Mouse (Mus musculus): ENCODE measurements around the gene Mettl26.
A peak's percentile ranks its signal among the peaks of the same experiment; 100 is the strongest.

The Mettl26 gene

DNA sequence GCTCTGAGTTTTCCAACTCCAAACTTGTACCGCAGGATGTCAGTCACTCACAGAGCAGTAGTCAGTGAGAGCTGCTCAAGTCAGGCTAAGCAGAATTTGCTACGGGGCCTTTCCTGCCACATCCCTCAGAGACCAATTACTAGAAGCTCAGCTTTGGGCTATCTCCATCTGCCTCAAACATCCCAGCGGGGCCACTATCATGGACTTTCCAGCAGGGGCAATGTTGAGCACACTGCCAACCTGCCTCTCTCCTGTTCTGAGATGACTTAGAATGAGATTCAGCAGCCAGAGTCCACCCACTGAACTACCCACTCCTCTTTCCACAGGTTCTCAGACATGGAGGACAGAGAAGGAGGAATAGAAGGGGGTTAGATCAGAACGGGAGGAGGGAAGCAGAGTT is 10.8 kb downstream of the Mettl26 start:
- DNase-seq (ENCODE audit: low read depth): peak; percentile 58

DNA sequence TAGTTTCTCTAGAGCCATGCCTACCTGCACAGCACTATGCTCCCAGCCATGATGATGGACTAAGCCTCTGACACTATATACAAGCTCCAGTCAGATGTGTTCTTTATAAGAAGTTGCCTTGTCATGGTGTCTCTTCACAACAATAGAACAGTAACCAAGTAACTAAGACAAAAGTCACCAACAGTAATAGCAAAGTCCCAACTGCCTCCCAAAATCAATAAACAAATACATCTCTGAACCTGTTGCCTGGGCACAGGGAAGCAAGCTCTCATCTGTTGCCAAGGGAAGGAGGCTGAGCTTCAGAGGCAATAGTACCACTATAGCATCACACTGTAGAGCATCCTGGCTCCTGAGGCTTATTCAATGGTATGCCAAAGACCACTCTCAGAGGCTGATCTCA is 11.9 kb downstream of the Mettl26 start:
- DNase-seq (ENCODE audit: low read depth): no peak

DNA sequence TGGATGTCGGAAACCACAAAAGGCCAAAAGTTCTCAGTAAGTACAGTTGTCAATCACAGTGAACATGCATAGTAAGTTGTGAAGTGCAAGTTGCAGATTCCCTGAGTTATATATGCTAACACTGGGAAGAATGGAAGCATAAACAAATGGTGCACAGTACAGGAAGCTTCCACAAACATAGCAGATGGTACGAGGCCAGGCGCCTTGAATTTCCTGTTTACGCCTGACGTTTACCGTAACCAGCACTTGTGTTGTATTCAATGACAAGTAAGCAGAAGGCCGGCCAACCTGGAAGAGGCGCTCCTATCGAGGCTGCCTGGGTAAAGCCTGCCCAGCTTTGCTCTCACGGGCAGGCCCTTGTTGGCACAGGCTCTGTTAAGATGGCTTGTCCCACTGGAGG is 12.6 kb downstream of the Mettl26 start:
- DNase-seq (ENCODE audit: low read depth): no peak

DNA sequence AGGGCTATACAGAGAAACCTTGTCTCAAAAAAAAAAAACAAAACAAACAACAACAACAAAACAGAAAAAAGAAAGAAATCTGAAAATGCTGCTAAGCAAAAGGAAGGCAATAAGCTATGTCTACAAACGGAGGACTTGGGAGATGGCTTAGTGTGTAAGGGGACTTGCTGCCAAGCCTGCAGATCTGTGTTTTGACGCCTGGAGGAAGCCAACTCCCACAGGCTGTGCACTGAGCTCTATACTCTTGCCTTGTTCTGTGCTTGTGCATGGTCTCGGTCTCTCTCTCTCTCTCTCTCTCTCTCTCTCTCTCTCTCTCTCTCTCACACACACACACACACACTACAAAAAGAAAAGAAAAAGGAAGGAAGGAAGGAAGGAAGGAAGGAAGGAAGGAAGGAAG is 14.0 kb downstream of the Mettl26 start:
- no peak for DNase-seq (ENCODE audit: low read depth)

DNA sequence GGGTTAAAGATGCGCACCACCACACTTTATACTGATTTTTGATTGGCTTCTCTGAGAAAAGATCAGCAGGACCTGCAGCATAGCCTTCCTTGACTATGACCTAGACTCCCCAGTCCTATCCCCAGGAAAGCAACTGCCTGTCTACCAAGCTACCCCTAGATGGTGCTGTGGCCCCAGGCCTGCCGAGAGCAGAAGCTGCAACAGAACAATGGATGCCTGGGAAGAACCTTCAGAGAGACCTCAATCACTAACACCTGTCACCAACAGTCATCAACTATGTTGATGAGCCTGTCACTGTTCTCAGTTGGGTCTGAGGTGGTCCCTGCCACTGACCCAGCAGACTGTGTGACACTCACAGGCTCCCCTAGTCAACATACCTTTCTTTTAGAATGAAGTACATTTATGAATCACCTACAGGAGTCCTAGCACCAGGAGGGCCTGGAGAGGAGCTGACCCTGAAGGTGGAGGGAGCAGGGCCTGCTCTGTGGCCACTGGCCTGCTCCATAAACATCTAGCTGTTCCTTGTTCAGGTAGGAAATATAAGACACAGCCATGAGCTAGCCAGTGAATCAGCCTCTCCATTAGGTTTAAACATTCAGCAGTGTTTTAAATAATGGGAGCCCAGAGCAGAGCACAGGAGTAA is 19.2 kb downstream of the Mettl26 start:
- peak; percentile 85 for DNase-seq (ENCODE audit: low read depth)

DNA sequence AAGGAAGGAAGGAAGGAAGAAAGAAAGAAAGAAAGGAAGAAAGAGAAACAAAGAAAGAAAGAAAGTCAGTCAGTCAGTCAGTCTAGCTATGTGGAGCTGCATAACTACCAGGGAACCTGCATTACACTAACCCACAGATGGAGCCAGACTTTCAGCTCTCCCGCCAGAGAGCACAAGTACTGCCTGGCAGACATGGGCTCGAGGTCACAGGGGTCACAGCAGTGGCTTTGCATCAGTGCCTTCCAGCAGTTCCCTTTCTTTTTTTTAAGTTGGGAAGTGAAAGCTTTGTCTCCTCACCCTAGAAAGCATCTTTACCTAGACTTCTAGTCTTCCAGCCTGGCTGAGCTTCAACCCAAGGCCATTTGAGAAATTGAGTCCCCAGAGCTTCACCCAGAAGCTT is 20.5 kb downstream of the Mettl26 start:
- peak; percentile 43 for DNase-seq (ENCODE audit: low read depth)

DNA sequence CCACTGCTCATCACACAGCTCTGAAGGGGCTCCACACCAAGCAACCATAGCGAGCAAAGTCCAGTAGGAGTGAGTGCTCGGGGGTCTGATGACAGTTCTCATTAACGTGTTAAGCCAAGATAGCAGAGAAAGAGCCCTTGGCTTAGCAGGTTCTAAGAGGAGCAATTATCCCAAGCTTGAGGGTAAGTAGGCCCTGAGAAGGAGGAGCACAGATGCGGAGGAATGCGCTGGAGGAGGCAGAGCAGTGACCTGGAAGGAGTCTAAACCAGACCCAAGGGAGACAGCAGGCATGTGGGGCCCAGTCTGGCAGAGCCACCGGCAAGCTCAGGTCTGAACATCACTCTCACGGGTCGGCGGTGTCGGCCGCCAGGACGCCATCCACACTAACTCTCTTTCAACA is 21.0 kb downstream of the Mettl26 start:
- DNase-seq (ENCODE audit: low read depth): no peak

DNA sequence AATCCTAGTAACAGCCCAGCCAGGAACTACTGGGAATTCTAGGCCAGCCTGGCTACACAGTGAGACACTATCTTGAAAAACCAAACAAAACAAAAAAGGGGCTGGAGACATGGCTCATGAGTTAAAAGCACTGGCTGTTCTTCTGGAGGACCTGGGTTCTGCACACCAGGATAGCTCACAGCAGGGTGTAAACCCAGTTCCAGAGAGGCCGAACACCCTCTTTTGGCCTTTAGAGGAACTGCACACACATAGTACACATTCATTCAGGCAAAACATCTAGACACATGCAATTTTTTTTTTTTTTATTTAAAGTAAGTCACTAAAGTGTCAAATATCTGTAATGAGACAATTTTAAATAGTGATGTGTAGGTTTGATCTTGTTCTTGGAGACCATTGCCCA is 25.3 kb downstream of the Mettl26 start:
- no peak for DNase-seq (ENCODE audit: low read depth)

DNA sequence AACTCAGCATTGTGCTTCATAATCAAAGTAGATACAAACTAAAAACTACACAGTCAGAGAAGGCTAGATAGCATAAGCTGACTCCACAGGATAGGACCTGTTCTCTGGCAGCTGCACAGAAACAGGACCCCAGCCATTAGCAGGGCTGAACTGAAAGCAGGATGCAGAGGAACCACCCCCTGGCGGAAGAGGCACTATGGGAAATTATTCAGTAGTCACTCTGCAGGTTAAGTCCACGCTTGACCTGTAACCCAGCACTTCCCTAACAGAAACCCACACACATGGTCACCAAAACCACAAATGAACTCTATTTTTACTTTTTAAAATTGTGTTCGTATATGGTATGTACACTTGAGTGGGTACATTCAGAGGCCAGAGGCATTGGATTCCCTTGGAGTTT is 28.2 kb downstream of the Mettl26 start:
- no peak for DNase-seq (ENCODE audit: low read depth)

DNA sequence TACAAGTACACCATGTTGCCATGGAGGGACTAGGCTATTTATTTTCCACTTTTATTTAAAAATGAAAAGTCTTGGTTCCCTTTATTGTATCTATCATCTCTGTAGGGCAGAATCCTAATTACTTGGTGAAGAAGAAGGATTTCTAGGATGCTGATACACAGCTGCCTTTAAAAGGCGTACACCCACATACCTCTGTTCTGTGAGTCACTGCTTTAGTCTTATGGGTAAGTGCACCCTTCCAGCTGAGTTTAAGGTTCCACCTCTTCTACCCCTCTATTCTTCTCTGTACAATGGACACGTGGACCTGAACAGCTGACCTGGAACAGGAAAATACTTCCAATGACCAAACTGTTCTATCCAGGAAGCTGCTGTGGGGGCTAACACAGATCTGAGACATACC is 32.8 kb downstream of the Mettl26 start:
- no peak for DNase-seq (ENCODE audit: low read depth)

DNA sequence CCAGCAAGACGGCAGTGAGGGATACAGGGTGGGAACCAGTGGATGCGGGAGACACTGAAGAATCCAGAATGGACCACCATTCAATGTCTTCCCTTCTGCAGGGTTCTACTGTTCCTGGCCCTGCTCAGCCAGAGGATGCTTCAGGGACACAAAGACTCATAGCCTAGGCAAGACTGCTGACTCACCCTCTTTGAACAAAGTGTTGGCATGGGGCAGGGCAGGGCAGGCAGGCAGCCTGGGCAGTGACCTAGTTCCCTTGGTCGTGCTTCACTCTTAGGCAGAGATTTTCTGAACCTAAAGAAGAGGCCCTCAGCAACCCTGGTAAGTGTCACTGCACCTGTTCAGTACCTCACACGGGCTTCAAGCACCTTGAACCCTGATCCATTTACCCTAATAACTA is 36.9 kb downstream of the Mettl26 start:
- no peak for DNase-seq (ENCODE audit: low read depth)

DNA sequence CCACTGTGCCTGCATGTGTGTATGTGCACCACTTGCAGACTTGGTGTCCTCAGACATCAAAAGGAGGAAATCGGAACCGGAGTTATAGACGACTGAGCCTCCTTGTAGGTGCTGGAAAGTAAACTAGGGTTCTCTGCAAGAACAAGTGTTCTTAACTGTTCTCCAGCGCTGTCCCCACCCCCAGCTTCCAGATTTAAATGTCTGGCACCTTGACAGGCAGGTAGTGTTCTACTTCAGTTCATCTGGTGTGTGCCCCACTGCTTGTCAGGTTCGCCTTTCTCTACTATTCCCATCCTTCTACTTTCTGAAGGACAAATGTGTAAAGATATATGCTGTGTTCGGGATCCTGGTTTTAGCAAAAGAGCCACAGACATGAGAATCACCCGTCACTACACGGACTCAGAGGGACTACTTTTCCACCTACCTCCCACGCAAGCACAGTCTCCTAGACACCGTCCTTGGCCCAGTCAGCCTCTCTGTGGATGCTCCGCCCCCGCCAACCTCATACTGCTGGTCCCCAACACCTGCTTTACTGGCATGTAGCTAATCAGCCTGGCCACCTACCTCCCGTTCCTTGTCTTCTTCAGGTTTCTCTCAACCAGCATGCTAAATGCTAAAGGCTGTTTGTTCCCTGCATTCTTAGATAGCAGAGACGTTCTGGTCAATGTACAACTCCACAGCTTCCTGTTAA is 38.5 kb downstream of the Mettl26 start:
- DNase-seq (ENCODE audit: low read depth): no peak

DNA sequence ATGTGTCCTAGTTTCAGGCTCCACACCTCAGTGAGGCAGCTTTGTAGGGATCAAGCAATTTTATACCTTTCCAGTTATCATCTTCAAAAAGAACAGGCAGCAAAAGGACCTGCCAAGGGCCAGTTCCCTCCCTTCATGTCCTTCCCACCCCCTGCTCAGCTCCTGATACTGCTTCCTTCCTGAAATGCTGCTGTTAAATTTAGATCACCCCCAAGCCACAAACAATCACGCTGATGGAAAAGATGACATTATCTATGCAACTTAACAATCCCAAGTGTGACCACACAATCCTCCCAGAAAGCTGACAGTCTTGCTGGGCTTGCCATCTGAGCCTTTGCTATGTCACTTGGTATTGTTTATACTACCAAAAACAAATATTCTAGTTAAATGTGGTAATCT is 39.0 kb downstream of the Mettl26 start:
- DNase-seq (ENCODE audit: low read depth): no peak

DNA sequence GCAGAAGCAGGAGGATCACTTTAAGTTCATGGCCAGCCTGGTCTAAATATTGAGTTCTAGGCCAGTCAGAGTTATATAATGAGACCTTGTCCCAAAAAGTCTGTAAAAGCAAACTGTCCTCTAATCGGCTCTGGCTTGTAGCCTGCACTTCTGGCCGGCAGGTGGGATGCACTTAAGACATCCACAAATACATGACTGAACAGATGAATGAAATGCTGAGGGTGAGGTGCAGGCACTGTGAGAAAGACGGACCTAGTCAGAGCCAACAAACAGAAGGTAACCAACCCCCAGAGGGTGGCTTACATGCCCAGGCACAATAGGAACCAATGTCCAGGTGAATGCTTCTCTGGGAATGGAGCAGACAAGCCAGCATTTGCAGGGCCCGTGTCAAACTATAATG is 39.4 kb downstream of the Mettl26 start:
- no peak for DNase-seq (ENCODE audit: low read depth)

DNA sequence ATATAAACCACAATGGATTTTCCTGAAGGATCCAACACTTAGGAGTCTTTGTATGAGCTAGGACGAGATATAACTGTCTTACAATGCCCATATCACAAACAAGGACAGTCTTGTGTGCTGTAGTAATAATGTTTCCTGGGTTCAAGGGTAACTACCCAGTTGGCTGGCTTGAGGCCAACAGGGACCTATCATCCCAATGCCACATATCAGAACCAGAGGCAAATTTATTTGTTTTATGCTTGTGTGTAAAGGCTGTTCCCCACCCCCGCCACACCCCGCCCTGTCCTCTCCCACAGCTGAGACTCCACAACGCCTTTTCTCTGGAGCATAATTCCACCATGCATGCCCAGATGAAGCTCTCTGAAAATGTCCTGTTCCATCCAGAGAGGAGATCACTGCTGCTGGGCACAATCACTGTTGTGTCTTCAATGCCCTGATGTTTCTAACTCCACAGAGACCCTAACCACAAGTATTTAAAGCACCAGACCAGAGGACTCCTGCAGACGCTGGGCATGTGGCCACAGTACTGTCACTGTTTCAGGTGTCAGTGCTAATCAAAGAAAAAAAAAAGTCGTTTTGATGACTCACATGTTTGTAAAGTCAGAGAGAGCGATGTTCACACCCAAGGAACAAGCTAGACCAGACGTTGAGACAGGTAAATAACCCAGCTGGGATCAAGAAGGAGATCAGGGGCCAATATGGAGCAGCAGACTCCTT is 42.2 kb downstream of the Mettl26 start:
- DNase-seq (ENCODE audit: low read depth): no peak

DNA sequence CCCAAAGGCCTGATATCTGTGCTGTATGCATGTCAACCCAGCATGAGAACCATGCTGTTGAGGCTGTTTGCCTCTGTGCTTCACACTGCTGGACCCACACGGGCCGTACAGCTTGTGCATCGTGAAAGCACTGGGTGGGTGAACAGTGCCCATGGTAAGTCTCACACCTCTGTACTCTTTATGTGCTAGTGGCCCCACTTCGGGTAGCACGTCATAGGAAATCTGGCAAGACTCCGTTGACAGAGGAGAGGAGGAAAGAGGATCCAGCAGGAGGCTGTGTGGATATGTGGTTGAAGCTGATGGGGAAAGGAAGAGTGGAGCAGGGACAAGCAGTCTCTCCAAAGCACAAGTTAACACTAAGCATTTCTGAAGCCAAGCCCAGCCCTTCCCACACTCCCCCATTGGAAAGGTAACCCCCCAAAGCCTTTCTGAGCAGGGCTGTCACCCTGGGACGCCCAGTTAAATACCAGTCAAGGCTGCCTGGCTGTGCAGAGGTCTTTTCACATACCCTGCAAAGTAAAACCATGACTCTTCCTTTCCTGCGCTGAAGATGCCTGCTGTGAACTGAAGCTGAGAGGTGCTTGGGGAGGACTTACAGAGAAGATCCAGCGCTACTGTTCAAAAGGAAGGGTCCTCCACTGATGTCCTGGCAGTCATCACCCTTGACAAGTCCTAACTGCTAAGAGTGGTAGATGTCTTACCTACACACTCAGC is 43.3 kb downstream of the Mettl26 start:
- DNase-seq (ENCODE audit: low read depth): no peak

DNA sequence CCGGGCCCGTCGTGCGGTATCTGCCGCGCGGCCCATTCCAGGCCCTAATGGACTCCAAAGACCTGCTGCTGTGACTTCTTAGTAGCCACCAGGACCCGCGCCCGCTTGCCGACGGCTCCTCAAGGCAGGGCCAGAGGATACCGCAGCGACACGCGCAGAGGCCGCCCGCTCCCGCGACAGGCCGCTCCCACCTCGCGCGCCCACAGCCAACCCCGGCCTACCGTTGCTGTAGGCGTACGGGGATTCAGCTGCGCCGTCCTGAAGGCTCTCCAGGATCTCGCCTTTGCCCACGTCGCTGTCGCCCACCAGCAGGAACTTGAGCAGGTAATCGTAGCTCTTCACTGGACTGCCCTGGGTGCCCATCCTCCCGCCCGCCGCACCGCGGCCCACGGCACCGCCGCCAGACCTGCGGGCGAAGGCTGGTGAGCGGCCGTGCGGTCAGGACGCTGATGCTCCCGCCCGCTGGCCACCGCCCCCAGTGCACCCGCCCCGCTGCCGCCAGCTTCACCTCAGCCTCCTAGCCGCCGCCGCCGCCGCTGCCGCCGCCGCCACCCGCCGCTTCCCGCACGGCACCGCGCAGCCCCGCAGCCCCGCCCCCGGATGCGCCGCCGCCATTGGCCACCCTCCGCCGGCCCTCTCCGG is 44.4 kb downstream of the Mettl26 start, which contains the start of gene Rab40c:
Rab40c (minus strand) TSS at position 584 of the 642 bp plus-strand sequence.
- DNase-seq (ENCODE audit: low read depth): peak; percentile 53

DNA sequence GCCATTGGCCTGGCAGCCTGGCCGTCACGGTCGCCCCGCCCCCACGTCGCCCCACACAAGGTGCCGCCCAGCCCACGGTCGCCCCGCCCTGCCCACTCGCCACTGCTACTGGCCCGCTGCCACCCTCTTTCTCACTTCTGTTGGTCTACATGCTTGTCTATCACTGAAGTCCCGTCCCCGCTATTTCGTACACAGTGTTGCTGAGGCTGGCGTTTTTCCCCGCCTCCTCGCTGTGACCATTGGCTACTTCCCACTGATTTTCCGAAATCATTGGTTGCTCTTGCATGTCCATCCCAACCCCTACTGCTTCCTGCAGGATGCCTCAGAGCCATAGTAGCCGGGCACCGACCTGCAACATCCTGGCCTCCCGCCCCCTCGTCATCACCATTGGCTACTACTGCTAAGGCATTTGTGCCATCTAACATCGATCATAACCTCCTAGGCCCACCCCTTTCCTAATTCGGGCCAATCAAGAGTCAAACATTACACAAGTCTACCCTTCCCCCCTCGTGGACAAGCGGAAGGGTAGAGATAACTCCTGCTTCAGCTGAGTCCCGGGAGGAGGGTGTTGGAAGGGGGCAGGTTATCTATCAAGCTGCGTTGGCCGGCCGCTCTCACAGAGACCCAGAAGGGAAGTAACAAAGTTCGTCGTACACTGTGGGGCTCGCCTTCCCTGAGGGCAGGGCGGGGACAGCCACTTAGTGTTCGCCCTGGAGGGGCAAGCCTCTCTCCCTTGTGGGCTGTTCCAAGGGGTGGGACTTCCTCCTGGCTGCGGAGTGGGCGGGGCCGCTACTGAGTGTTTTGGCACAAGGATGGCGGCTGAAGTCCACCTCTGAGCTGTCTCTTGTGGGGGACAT is 45.1 kb downstream of the Mettl26 start:
- DNase-seq (ENCODE audit: low read depth): peak; percentile 100

DNA sequence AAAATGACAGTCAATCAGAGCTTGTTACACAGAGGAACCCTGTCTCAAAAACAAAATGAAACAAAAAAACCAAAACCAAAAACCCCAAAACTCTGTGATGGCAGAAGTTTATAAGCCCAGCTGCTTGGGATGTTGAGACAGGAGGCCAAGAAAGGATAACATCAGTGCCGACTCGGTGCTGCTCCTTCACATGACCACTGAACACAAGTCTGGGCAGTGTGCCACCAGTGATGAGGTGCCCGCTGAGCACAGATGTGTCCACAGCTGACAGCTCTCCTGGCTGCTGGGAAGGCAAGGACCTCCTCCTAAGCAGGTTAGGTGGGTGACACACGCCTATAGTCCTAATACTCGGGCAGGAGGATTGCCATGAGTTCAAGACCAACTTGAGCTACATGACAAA is 47.2 kb downstream of the Mettl26 start:
- DNase-seq (ENCODE audit: low read depth): peak; percentile 68

DNA sequence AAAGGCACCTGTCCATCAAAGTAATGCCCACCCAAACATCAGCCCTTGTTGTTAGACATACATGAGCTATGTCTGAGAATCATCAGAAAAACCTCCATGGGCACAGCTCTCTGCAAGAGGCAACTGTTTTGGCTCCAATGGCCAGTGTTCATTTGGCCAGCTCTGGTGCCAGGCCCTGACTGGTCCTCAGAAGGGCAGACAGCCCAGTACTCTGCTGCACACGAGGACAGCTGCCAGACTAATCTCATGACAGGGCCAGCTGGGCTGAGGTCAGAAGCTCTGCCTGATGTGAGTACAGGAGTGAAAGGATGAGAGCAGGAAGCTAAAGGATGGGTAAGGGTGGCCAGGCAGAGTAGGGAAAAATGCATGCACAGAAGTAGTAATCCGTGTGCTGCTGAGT is 50.5 kb downstream of the Mettl26 start:
- no peak for DNase-seq (ENCODE audit: low read depth)

Measured in NIH3T3 (cell line).